Mouse (Mus musculus) liver, adult 2 months (tissue): ENCODE results near the gene Id3.

Experiments used
- CTCF ChIP-seq: fragments of 200-500 bp; IDR thresholded peaks from 2 replicates; pipeline ENCODE4 v1.5.1; 2011; ENCODE audit warnings: low read depth, low read length, control low read depth
- POLR2A ChIP-seq: fragments of 200-500 bp; IDR thresholded peaks from 2 replicates; pipeline ENCODE4 v1.6.1; 2011; ENCODE audit warnings: low read length, control low read depth; ENCODE audit not compliant: insufficient read depth; ENCODE audit errors: extremely low read depth

DNA sequence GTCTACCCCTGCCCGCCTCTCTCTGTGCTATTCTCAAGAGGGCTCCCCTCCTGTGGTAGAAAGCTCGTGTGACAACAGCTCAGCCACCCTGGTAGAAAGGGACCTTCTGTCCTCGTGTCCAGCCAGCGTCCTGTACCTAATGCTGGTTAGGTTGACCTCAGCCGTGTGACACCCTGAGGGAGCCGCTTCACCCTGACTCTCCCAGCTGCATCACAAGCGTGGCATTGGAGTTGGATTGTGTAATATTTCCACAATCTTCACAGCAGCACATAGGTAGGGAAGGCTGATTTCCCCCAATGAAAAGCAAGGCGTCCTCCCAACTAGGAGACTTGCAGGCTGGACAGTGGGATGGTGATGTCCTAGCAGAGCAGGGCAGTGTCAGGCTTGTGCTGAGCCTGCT is 43.0 kb downstream of the Id3 start:
- TF ChIP-seq CTCF (no peak), POLR2A (no peak)
